Mouse (Mus musculus): ENCODE data around the gene Gm15319. TPM values are rescaled to one million over a fixed set of nuclear protein-coding genes. Genes with fewer than 3 reads are reported as not detected.
"Not testable (repeated sequence)": the region's sequence is repeated elsewhere in the genome, so short reads cannot be mapped to it uniquely, and the experiment has no call there.

Gm15319 gene
- total RNA-seq, 2 experiments from 2014 or later = not detected

DNA sequence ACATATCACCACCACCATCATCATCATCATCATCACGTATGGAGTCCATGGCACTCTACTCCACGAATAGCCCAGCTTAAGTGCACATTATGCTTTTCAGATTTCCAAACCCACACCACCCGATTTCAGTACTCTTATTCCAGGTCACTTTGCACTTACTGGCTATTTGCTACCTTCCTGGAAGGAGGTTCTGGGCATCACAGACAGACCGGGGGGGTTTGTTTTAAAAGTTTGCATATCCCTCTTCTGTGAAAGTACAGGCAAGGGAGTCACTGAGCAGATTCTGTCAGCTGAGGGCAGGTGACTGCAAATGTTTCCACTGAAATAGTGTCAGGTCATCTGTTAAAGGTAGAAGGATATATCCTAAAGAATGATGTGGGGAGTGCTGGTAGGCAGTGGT is 63.0 kb downstream of the Gm15319 start:
- ATAC-seq (replicated peaks; ENCODE audit: poor library complexity, severe bottlenecking) = not testable (repeated sequence)

DNA sequence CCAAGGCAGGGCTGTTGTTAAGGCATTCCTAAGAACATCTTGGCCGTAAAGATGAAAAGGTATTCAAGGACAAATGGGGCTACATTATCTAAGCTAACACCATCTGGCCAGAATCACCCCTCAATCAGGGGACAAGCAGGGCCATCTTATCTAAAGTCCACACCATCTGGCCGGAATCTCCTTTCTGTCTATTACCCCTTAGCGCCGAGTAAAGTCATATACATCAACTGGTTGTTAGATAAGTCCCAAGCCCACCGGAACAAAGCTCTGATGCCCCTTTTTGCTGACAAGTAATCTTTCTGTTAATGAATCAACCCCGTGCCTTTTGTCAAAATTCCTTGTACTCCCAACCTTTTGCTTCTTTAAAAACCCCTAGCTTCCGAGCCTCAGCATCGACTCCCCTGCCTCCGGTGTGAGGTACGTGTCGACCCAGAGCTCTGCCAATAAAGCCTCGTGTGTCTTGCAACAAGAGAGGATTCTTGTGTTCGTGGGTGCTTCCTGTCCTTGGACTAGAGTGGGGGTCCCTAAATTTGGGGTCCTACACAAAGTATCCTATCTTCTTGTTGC is 65.0 kb downstream of the Gm15319 start:
- ATAC-seq (replicated peaks; ENCODE audit: poor library complexity, severe bottlenecking) = not testable (repeated sequence)

DNA sequence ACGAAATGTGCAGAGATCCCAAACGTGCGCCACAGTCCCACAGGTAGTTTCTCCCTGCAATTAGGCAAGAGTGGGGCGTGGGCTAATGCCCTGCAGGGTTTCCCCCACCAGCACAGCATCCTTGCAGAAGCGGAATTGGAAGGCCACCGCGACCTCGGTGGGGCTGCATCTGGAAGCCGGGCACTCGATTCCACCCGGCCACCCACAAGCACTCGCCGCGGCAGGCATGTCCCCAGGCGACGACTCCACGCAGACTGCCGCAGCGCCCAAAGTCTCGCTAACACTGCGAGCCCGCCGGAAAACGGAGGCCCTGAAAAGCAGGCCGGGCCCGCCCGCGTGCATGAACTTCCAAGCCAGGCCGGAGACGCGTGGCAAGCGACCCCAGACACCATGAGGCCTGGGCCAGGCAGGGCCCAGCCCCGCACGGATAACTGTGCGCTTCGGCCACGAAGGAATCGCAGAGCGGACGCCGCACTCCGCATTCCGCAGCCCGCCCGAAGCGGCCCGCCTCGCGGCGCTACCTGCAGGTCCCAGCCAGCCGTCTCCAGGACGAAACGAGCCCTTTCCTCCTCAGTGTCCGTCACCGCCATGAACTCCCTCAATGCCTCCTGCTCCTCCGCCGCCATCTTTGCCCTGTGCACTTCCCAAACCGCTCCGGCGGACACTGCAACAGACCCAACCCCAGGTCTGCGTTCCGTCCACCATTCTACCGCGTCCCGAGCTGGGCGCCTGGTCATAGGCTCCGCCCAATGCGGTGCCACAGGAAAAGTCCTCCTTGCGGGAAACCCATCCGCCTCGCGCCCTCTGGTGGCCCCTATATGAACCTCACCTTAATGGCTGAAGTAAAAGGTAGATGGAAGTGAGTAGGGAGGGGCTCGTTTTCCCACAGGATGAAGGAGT is 66.0 kb downstream of the Gm15319 start:
- ATAC-seq (replicated peaks; ENCODE audit: poor library complexity, severe bottlenecking) = peak; percentile 100

- ATAC-seq (replicated peaks; ENCODE audit: poor library complexity, severe bottlenecking) = not testable (repeated sequence)
These were observed 67.1 kb downstream of the Gm15319 start for GRCm38 (mm10) chr8:20295881-20296280.

DNA sequence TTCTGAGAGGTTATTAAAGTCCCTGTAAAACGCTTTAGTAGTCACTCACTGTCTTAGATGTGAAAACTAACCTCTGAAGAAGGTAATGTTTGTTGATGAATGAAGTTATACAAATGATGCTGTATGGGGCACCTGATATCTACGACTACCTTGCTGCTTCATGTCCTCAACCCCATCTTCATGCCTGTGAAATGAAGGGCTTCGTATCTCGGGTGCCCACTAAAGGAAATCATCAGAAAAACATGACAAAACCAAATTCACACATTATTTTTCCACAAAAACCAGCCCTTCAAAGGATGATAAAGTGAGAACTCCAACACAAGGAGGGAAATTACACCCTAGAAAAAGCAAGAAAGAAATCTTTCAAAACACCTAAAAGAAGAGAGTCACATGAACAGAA is 68.2 kb downstream of the Gm15319 start:
- ATAC-seq (replicated peaks; ENCODE audit: poor library complexity, severe bottlenecking) = not testable (repeated sequence)

- not testable (repeated sequence) for ATAC-seq (replicated peaks; ENCODE audit: poor library complexity, severe bottlenecking)
These were observed 69.0 kb downstream of the Gm15319 start for GRCm38 (mm10) chr8:20293966-20294365.

GRCm38 (mm10) chr8:20290015-20290414 is 73.0 kb downstream of the Gm15319 start:
- ATAC-seq (replicated peaks; ENCODE audit: poor library complexity, severe bottlenecking) = not testable (repeated sequence)

DNA sequence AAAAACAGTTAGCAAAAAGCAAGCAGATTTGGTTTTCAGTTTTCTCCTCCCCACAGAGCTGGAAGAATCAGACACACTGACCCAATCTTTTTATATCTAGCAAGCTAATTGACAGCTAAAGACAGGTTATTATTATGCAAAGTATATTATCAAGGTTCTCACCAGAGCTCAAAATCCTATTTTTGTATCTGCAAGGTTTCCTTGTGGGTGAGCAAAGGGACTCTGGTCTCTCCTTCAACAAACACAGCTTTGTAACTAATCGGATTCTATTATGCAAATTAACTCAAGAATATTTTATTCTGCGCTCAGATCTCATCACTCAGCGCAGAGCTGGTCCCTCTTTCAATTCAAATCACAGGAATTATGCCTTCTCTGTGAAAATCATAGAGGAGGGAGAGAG is 74.1 kb downstream of the Gm15319 start:
- ATAC-seq (replicated peaks; ENCODE audit: poor library complexity, severe bottlenecking) = not testable (repeated sequence)

GRCm38 (mm10) chr8:20287706-20288105 is 75.3 kb downstream of the Gm15319 start:
- not testable (repeated sequence) for ATAC-seq (replicated peaks; ENCODE audit: poor library complexity, severe bottlenecking)

Measured in granulocyte monocyte progenitor cell, adult 5-6 weeks (primary cell).